Mouse (Mus musculus): ENCODE data around the gene Iqgap2. TPM values are rescaled to one million over a fixed set of nuclear protein-coding genes. Genes with fewer than 3 reads are reported as not detected.

Gene Iqgap2
- polyA plus RNA-seq, 2 experiments, result 10.5 to 12.7 TPM

DNA sequence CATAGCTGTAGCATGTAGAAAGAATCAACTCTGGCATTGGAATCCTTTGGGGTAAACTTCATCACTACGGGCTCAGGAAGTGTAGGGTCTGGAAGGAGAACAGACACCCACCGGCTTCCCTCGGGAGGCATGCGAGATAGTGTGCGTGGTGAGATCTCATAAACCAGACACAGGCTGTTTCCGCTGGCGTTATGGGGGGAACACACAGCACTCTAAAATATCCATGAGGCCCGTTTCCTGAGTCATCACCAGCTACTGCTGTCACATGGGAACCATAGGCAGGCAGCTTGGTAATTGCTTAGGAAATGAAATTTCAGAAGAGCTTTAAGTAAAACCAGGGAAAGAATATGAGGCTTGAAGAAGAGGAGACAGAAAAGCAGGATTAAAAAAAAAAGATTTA is 199.5 kb downstream of the Iqgap2 start:
- no peak overlapping the region for H3K27ac ChIP-seq (replicated peaks; ENCODE audit: low read depth, low read length)
- ATAC-seq (ENCODE audit: low FRiP score, low read depth) (no peak; the same call in 1 of the 2 replicates), DNase-seq (ENCODE audit: low spot score) (no peak)
- 49% methylated on average over 8 of the region's 8 CpGs for WGBS
- peaks cover 7% of the 10 kb centered on the region; the same call in 1 of the 2 replicates for H3K4me1 ChIP-seq (ENCODE audit: control insufficient read depth, insufficient read depth, low read length)
- H3K9me3 ChIP-seq (ENCODE audit: control insufficient read depth, low read length), result no peaks in the 10 kb centered on the region
- H3K4me3 ChIP-seq (replicated peaks; ENCODE audit: low read length), result no peak overlapping the region
- no peaks in the 10 kb centered on the region for H3K36me3 ChIP-seq (ENCODE audit: control insufficient read depth, insufficient read depth, low read length)
- TF ChIP-seq POLR2A (IDR thresholded peaks at IDR 0.05; ENCODE audit: borderline replicate concordance, extremely low read depth, insufficient read depth, insufficient read length), result no peak
- no peak overlapping the region for H3K9ac ChIP-seq (ENCODE audit: low read depth, low read length, severe bottlenecking)
- no peak overlapping the region for H3K4me2 ChIP-seq (replicated peaks; ENCODE audit: low read depth, low read length, severe bottlenecking)
- no peaks in the 10 kb centered on the region for H3K27me3 ChIP-seq (ENCODE audit: control insufficient read depth, insufficient read depth, low read length)

GRCm38 (mm10) chr13:95688576-95688975 is 203.1 kb downstream of the Iqgap2 start:
- no peak for ATAC-seq (ENCODE audit: low FRiP score, low read depth)
- Histone ChIP-seq H3K4me3 (replicated peaks; ENCODE audit: low read length) (no peak overlapping the region), H3K4me2 (replicated peaks; ENCODE audit: low read depth, low read length, severe bottlenecking) (no peak overlapping the region), H3K9ac (ENCODE audit: low read depth, low read length, severe bottlenecking) (no peak overlapping the region), H3K27ac (replicated peaks; ENCODE audit: low read depth, low read length) (no peak overlapping the region), H3K27me3 (ENCODE audit: control insufficient read depth, insufficient read depth, low read length) (no peaks in the 10 kb centered on the region), H3K4me1 (ENCODE audit: control insufficient read depth, insufficient read depth, low read length) (peaks cover 7% of the 10 kb centered on the region; the same call in 1 of the 2 replicates), H3K9me3 (ENCODE audit: control insufficient read depth, low read length) (no peaks in the 10 kb centered on the region), H3K36me3 (ENCODE audit: control insufficient read depth, insufficient read depth, low read length) (0 out of 2 replicates have a peak, but pooled peaks cover 6% of the 10 kb centered on the region)
- no peak for DNase-seq (ENCODE audit: low spot score)
- 81% methylated on average over 1 of the region's 1 CpGs for WGBS
- TF ChIP-seq POLR2A (IDR thresholded peaks at IDR 0.05; ENCODE audit: borderline replicate concordance, extremely low read depth, insufficient read depth, insufficient read length), result no peak

DNA sequence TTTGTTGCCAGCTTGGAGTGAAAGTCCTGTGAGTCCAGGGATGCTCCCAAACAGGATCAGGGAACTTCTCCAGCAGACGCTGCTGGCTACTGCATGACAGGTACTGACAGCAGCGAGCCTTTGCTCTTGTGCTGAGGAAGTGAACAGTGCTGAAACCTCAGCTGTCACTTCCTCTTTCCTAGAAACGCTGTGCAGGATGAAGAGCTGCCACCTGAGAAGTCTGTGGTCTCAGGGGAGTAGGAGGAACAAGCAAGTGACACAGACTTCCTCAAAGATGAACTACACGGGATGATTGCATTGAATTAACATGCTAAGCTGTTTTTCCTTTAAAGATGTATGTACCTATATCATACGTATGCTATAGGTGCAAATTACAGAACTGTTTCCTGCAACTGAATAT is 206.0 kb downstream of the Iqgap2 start:
- Histone ChIP-seq H3K4me3 (replicated peaks; ENCODE audit: low read length) (no peak overlapping the region), H3K4me1 (ENCODE audit: control insufficient read depth, insufficient read depth, low read length) (no peaks in the 10 kb centered on the region), H3K27me3 (ENCODE audit: control insufficient read depth, insufficient read depth, low read length) (no peaks in the 10 kb centered on the region), H3K36me3 (ENCODE audit: control insufficient read depth, insufficient read depth, low read length) (peaks cover 10% of the 10 kb centered on the region; the same call in 1 of the 2 replicates), H3K9ac (ENCODE audit: low read depth, low read length, severe bottlenecking) (no peak overlapping the region), H3K4me2 (replicated peaks; ENCODE audit: low read depth, low read length, severe bottlenecking) (no peak overlapping the region), H3K9me3 (ENCODE audit: control insufficient read depth, low read length) (no peaks in the 10 kb centered on the region), H3K27ac (replicated peaks; ENCODE audit: low read depth, low read length) (no peak overlapping the region)
- TF ChIP-seq POLR2A (IDR thresholded peaks at IDR 0.05; ENCODE audit: borderline replicate concordance, extremely low read depth, insufficient read depth, insufficient read length), result no peak
- no peak for DNase-seq (ENCODE audit: low spot score)
- 76% methylated on average over 5 of the region's 5 CpGs for WGBS
- ATAC-seq (ENCODE audit: low FRiP score, low read depth), result no peak

DNA sequence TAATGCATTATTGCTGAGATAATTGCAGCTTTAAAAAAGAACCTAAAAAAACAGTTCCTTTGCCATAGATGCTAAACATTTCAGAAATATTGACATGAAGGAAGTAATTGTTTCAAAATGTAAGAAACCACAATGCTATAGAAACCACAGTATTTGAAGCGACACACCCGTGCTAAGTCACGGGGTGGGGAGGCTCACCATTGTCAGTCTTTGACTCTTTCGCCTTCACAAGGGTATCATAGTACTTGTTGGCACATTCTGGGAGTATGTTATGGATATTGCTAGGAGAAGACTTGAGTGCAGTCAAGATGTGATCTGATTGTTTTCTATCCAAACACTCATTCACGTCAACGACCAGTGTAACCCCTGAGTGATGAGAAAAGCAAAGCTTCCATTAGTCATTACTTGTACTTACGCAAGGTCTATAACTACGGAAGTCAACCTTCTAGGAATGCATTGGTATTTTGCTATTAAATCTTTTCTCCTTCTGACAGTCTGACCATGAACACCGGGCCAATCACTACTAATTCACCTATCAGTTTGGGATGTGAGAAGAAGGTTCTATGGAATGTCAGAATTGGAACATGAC is 207.0 kb downstream of the Iqgap2 start:
- DNase-seq (ENCODE audit: low spot score) (no peak), ATAC-seq (ENCODE audit: low FRiP score, low read depth) (no peak)
- Histone ChIP-seq H3K36me3 (ENCODE audit: control insufficient read depth, insufficient read depth, low read length) (peaks cover 10% of the 10 kb centered on the region; the same call in 1 of the 2 replicates), H3K9me3 (ENCODE audit: control insufficient read depth, low read length) (no peaks in the 10 kb centered on the region), H3K27ac (replicated peaks; ENCODE audit: low read depth, low read length) (no peak overlapping the region), H3K4me2 (replicated peaks; ENCODE audit: low read depth, low read length, severe bottlenecking) (no peak overlapping the region), H3K4me1 (ENCODE audit: control insufficient read depth, insufficient read depth, low read length) (no peaks in the 10 kb centered on the region), H3K4me3 (replicated peaks; ENCODE audit: low read length) (no peak overlapping the region), H3K9ac (ENCODE audit: low read depth, low read length, severe bottlenecking) (no peak overlapping the region), H3K27me3 (ENCODE audit: control insufficient read depth, insufficient read depth, low read length) (no peaks in the 10 kb centered on the region)
- WGBS, result 96% methylated on average over 9 of the region's 9 CpGs
- TF ChIP-seq POLR2A (IDR thresholded peaks at IDR 0.05; ENCODE audit: borderline replicate concordance, extremely low read depth, insufficient read depth, insufficient read length), result no peak

- Histone ChIP-seq H3K27ac (replicated peaks; ENCODE audit: low read depth, low read length) (no peak overlapping the region), H3K4me2 (replicated peaks; ENCODE audit: low read depth, low read length, severe bottlenecking) (no peak overlapping the region), H3K36me3 (ENCODE audit: control insufficient read depth, insufficient read depth, low read length) (peaks cover 7% of the 10 kb centered on the region; the same call in 1 of the 2 replicates), H3K9ac (ENCODE audit: low read depth, low read length, severe bottlenecking) (no peak overlapping the region), H3K4me1 (ENCODE audit: control insufficient read depth, insufficient read depth, low read length) (no peaks in the 10 kb centered on the region), H3K27me3 (ENCODE audit: control insufficient read depth, insufficient read depth, low read length) (no peaks in the 10 kb centered on the region), H3K4me3 (replicated peaks; ENCODE audit: low read length) (no peak overlapping the region), H3K9me3 (ENCODE audit: control insufficient read depth, low read length) (no peaks in the 10 kb centered on the region)
- DNase-seq (ENCODE audit: low spot score) (no peak), ATAC-seq (ENCODE audit: low FRiP score, low read depth) (no peak)
- TF ChIP-seq POLR2A (IDR thresholded peaks at IDR 0.05; ENCODE audit: borderline replicate concordance, extremely low read depth, insufficient read depth, insufficient read length), result no peak
- WGBS, result 75% methylated on average over 4 of the region's 4 CpGs
These were observed 212.2 kb downstream of the Iqgap2 start for GRCm38 (mm10) chr13:95679491-95679941.
